Mouse (Mus musculus) gastrocnemius, postnatal 25 days (tissue): ENCODE measurements around the gene Stat5a. TPM values are rescaled to one million over a fixed set of nuclear protein-coding genes. Genes with fewer than 3 reads are reported as not detected.

Source experiments
- DNase-seq: peaks from one replicate; pipeline ENCODE4 v3.0.0; 2022
- total RNA-seq, 2 experiments: library from RNA; stranded (reverse); gene quantifications; 1 replicate in 1 of 2; 2 replicates in 1 of 2; pipeline ENCODE4 v1.2.3; 2021

The Stat5a gene
- total RNA-seq, 2 experiments from 2014 or later, result 10.9 to 14.8 TPM

DNA sequence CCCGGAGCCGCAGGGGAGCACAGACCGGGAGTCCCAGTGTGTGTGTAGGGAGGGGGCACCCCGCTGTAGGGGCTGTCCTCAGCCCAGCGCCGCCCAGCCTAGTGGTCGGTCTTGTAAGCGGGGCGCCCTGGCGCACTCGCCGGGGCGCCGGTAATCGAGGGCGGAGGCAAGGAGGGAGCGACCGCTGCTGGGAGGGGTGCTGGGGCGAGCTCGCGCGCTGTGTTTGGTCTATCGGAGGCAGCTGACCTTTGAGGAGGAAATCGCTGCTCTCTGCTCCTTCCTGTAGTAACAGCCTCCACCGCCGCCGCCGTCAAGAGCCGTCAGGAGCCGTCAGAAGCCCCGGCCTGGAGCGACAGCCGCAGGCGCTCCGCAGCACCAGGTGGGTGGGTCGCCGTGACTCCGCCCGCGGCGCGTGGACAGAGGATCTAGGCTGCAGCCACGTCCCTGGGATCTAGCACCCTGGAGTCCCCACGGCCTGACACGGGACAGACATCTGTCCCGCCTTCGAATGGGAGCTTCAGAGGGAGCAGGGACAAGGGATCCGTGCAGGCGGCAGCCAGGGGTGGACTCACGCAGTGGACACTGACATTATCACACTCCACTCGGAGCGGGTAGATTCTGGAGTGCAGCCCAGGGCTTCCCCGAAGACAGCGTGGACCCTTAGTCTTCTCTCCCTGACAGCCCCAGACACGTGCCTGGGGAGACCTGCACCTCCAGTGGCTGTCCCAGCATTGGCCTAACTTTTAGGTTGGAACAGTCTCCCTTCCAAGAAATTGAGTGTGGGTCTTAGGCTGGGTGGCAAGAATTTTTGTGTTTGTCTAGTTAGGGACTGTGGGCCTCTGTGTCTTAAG lies 1.3 kb downstream of the Stat5a start:
- DNase-seq, result peak; percentile 88

GRCm38 (mm10) chr11:100861335-100861734 lies 2.2 kb downstream of the Stat5a start:
- no peak for DNase-seq

DNA sequence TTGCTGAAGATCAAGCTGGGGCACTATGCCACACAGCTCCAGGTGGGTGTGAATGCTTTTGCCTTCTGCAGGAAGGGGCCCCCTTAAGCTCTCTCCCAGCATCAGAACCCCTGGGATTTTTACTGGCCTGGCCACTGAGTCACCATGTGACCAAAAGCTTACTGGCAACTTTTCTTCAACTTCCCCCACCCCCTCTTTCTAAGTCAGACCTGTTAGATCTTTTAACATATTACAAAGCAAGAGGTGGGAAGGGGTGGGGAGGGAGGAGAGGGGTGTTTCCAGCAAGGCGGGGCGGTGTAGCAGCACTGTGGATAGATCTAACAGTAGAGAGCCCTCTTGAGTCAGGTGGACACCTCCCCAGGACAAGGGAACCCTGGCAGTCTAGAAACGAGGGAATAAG lies 2.7 kb downstream of the Stat5a start:
- no peak for DNase-seq

GRCm38 (mm10) chr11:100863141-100863540 lies 4.0 kb downstream of the Stat5a start:
- DNase-seq, result no peak

GRCm38 (mm10) chr11:100865618-100866017 lies 6.5 kb downstream of the Stat5a start:
- DNase-seq, result no peak

DNA sequence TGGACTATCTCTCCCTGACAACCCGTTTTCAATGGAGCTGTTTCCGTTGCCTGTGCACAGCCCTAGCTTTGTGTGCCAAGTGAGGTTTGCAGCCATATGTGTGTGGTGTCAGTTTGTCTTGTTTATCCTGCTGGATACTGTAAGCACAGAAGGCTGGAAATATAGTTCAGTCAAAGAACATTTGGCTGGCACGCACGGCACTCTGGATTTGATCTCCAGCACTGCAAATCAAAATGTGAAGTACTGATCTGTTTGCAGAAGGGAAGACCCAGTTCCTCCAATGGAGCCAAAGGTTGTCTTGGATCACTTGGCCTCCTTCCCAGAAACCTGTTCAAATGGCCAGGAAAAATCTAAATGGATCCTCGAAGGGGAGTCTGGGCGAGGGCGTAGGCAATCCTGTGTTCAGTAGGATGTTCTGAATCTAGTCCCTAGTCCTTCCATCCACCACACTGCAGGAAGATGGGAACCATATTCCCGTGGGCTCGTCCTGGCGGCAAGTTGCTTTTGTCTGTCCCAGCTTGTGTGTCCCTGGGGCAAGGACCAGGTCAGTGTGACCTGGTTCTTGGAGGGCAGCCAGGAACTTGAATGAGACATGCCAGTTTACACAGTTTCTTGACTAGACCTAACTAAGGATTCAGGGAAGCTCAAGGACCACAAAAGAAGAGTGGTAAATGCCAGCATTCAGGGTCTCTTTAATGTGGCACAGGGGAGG lies 11.3 kb downstream of the Stat5a start:
- no peak for DNase-seq

DNA sequence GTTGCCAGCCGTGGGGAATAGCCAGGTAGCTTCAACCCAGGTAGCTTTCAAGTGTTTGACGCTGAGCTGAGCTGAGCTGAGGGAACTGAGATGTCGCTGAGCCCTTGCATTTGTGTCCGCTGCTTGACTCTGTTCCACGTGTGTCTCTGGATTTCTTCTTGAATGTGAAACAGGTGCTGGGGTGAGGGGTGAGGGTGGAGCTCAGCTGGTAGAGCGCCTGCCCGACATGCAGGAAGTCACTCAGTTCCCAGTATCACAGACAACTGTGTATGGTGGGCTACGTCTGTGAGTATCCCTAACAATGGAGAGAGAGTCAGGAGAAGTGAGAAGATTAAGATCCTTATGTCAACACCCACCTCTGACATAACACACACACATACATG lies 11.8 kb downstream of the Stat5a start:
- no peak for DNase-seq

GRCm38 (mm10) chr11:100875761-100876160 lies 16.6 kb downstream of the Stat5a start:
- DNase-seq, result no peak

DNA sequence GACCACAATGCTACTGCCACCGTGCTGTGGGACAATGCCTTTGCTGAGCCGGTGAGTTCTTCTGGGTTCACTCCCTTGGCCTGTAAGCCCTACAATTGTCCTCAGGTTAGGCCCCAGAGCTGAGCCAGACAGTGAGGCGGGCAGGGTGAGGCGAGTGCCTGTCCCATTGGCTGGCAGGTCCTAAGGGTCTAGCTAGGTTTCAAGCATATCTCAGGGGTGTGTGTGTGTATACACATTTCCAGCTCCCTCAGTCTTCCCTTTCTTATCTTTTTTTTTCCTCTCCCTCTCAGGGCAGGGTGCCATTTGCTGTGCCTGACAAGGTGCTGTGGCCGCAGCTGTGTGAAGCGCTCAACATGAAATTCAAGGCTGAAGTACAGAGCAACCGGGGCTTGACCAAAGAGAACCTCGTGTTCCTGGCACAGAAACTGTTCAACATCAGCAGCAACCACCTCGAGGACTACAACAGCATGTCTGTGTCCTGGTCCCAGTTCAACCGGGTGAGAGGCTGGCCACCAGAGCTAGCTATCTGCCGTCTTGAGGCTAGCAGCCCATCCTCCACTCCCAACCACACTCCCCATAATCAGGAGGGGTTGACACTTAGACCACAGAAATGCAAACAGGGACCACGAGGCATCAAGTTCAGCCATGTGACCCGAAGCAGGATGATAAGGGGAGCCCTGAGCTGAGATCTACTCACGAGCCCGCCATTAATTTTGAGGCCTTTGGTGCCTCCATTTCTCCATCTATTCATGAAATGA lies 20.3 kb downstream of the Stat5a start:
- DNase-seq, result no peak

DNA sequence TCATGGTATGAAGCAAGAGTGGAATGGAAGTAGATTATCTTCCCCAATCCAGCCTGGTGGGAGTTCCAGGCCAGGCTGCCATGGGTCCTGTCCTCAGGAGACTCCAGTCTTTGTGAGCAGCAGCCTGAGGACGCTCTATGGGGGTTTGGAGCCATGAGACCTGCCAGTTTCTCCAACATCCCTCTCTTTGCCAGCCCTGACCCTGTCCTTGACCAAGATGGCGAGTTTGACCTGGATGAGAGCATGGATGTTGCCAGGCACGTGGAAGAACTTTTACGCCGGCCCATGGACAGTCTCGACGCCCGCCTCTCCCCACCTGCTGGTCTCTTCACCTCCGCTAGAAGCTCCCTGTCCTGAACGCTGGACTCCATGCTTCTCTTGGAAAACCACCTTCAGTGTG lies 24.5 kb downstream of the Stat5a start:
- DNase-seq, result no peak

DNA sequence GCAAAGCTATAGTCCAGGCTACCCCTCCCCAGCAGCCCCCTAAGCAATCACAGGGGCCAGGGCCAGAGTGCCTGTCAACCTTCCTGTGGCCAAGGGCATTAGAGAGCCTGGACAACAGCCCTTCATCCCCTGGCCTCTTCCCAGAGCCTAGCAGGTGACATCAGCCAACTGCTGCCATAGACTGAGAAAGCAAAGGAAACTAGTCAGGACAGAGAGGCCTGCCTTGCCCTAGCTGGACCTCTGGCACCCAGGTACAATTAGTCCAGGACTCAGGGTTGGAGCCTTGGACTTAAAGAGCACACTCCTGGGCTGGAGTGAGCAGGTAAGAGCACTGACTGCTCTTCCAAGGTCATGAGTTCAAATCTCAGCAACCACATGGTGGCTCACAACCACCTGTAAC lies 26.3 kb downstream of the Stat5a start:
- no peak for DNase-seq

DNA sequence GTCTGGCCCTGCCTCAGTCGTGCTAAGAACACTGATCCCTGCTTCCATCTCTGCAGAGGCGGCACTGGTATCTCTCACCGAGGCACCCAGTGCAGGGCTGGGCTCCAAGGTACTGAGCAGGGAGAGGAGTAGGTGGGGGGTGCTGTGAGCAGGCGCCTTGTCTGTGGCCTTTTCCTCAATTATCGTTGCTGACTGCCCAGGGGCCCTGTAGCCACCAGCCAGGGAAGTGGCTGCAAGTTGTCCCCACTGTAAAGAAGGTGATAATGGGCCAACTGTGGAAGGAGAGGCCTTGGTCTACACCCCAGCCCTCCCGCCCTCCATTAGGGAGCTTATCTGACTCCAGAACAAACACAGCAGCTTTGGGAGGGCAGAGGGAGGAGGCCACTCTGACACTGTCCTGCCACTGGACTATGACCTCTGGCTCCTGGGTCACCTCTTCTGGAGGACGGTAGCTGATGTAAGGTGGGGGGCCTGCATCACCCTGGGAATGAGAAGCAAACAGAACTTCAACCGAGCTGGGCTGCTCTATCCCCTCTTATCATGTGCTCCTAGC lies 27.1 kb downstream of the Stat5a start:
- DNase-seq, result no peak

DNA sequence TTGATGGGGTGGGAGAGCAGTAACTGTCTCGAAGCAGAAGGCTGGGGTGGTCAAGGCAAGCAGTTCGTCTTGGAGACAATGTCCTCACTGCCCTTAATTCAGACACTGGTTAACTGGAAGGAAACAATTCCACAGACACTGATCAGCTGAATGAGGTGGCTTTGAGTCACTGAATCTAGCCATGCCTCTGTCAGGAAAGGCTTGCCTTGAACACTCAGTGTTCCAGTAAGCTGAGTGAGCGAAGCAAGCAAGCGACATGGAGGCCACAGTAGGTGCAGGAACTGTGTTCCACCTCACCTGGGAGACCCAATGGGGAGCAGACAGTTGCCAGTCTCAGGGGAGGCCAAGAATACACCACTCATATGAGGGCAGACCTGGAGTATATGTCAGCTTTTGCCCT lies 28.1 kb downstream of the Stat5a start:
- DNase-seq, result no peak

DNA sequence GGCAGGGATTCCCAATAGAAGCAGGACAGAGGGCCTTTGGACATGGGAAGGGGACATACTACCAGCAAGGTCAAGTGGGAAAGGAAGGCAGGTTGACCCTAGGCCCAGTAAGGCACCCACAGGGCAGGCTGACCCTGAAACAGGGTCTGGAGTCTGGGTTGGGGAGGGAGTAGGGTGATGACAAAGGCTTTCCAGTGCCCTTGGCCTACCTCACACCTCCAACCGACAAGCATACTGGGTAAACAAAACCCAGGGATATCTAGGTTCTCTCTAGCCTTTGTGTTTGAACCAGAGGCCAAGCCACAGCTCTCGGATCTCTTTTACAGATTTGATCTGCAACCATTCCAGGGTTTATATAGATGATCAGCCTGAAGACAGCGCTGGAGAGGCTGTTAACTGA lies 28.6 kb downstream of the Stat5a start:
- no peak for DNase-seq

- DNase-seq, result no peak
Observed at GRCm38 (mm10) chr11:100888348-100888820, 29.2 kb downstream of the Stat5a start.

GRCm38 (mm10) chr11:100890481-100890880 lies 31.3 kb downstream of the Stat5a start:
- DNase-seq, result no peak

DNA sequence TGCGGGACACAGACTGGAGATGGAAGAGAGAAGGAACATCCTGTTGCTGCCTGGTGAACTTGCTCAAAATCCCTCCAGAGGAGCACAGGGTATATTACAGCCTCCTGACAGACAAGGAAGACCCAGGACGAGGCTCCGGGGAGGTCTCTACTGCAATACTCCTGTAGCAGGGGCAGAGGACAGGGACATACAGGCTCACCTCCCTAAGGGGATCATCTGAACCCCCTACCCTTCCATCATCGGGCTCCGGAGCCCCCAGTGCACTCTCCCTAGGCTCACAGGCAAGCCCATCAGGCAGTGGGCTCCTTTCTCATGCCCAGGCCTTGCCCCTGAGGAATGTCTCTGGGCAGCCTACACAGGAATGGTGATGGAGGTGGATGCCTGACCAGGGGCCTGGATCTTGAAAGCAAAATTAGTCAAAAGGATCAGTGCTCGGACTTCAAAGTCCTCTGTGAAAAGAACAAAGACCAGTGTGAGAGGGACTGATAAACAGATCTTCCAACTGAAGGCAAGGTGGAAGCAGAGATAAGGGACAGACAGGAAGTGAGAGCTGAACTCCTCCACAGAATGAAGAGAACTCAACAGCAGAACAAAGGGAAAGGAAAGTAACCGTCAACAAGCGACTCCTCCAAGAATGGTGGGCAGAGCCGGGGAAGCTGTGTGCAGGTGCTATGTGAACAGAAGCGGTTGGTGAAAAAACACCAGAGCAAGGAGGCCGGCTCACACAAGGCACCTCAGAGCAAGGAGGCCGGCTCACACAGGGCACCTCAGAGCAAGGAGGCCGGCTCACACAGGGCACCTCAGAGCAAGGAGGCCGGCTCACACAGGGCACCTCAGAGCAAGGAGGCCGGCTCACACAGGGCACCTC lies 32.3 kb downstream of the Stat5a start:
- no peak for DNase-seq

DNA sequence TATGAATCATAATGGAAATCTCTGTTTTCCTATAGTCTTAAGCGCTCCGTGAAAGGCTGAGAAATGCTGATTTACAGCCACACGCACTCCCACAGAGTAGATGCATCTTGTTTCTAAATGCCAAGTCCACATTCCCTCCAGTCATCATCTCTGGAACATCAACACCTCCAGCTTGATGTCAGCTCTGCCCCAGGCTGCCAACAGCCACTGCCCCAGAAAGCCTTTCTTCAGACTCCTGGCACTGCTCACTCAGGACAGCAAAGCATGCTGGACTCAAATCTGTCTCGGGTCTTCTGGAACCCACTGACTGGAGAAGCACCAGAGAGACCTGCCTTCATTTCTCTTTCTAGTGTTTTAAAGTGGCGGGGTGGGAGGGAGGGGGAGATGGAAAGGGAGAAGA lies 33.3 kb downstream of the Stat5a start:
- DNase-seq, result peak; percentile 50

- peak; percentile 84 for DNase-seq
Observed at GRCm38 (mm10) chr11:100893482-100893881, 34.3 kb downstream of the Stat5a start.

- no peak for DNase-seq
Observed at GRCm38 (mm10) chr11:100894146-100894918, 35.2 kb downstream of the Stat5a start.

- no peak for DNase-seq
Observed at GRCm38 (mm10) chr11:100896078-100896477, 36.9 kb downstream of the Stat5a start.
